Mouse (Mus musculus): ENCODE data around the gene Atp6ap2. TPM values are rescaled to one million over a fixed set of nuclear protein-coding genes. Genes with fewer than 3 reads are reported as not detected.
A peak's percentile ranks its signal among the peaks of the same experiment; 100 is the strongest.

Gene Atp6ap2
- polyA plus RNA-seq (2012; rRNA removed): 30.8 and 41.4 TPM in 2 replicates

DNA sequence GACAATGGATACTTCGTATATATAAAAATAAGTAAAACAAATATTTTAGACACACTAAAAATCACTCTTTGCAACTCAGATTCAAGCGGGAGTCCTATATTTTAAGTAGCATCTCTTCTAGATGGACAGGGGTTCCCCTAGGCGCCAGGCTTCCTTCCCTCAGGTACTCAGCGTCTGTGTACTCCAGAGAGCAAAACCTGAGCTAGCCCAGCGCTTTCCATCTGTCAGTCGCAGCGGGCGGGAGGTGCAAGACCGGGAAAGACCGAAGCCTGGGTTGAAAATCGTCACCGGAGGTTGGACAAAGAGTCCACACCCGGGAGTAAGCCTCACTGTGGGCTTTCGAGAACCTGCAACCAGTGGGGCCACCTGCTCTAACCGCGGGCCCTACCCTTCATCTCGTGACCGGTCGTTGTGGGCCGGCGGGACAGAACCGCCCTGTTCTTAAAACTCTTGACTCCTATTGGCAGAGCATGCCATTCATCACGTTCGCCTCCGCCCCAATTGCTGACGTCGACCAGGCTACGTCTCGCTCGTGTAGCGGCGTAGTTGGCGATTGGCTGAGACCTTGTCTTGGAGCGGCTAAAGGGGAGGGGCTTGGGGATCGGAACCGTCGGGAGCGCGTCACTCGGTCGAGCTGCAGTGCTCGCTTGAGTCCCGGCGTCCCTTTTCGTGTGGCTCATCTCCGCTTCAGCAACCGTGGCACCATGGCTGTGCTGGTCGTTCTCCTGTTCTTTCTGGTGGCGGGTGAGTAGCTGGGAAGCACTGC, at the start of gene Atp6ap2:
Gene Atp6ap2 (plus strand): TSS at position 610 of the 766 bp plus-strand sequence.
- peak; percentile 97 for DNase-seq
- 1% methylated on average over 49 of the region's 49 CpGs for WGBS
- H3K36me3 ChIP-seq (ENCODE audit: control insufficient read depth, insufficient read depth, low read length): no peaks in the 10 kb centered on the region
- no peak for TF ChIP-seq POLR2A (IDR thresholded peaks at IDR 0.05; ENCODE audit: low read depth, low read length)
- TF ChIP-seq CTCF (conservative IDR thresholded peaks at IDR 0.05; ENCODE audit: insufficient read depth, insufficient read length, low read depth, low read length): no peak
- H3K4me3 ChIP-seq (ENCODE audit: insufficient read depth, low read depth, low read length): peak within 1 kb of the TSS; percentile 86
- no peaks in the 10 kb centered on the region for H3K27me3 ChIP-seq (replicated peaks; ENCODE audit: control insufficient read depth, insufficient read depth, low read length)
- H3K4me1 ChIP-seq (ENCODE audit: control insufficient read depth, insufficient read depth, low read length): peaks cover 8% of the 10 kb centered on the region; the same call in 1 of the 2 replicates
- H3K27ac ChIP-seq (ENCODE audit: insufficient read depth, low read depth, low read length): peak within 1 kb of the TSS; percentile 66; the same call in 1 of the 2 replicates

- Histone ChIP-seq H3K4me1 (ENCODE audit: control insufficient read depth, insufficient read depth, low read length) (no peaks in the 10 kb centered on the region), H3K4me3 (ENCODE audit: insufficient read depth, low read depth, low read length) (no peak overlapping the region), H3K36me3 (ENCODE audit: control insufficient read depth, insufficient read depth, low read length) (no peaks in the 10 kb centered on the region), H3K27me3 (replicated peaks; ENCODE audit: control insufficient read depth, insufficient read depth, low read length) (no peaks in the 10 kb centered on the region), H3K27ac (ENCODE audit: insufficient read depth, low read depth, low read length) (no peak overlapping the region)
- WGBS: 79% methylated on average over 1 of the region's 1 CpGs
- TF ChIP-seq CTCF (conservative IDR thresholded peaks at IDR 0.05; ENCODE audit: insufficient read depth, insufficient read length, low read depth, low read length): no peak
- no peak for DNase-seq
These were observed 43.2 kb upstream of the Atp6ap2 start for GRCm38 (mm10) chrX:12544417-12544816.

GRCm38 (mm10) chrX:12557086-12557485, 30.5 kb upstream of the Atp6ap2 start:
- no peak for DNase-seq
- no peak overlapping the region for H3K27ac ChIP-seq (ENCODE audit: insufficient read depth, low read depth, low read length)
- H3K4me3 ChIP-seq (ENCODE audit: insufficient read depth, low read depth, low read length): no peak overlapping the region
- H3K27me3 ChIP-seq (replicated peaks; ENCODE audit: control insufficient read depth, insufficient read depth, low read length): no peaks in the 10 kb centered on the region
- H3K4me1 ChIP-seq (ENCODE audit: control insufficient read depth, insufficient read depth, low read length): no peaks in the 10 kb centered on the region
- WGBS: 71% methylated on average over 7 of the region's 7 CpGs
- TF ChIP-seq POLR2A (IDR thresholded peaks at IDR 0.05; ENCODE audit: low read depth, low read length) (no peak), CTCF (conservative IDR thresholded peaks at IDR 0.05; ENCODE audit: insufficient read depth, insufficient read length, low read depth, low read length) (no peak)
- H3K36me3 ChIP-seq (ENCODE audit: control insufficient read depth, insufficient read depth, low read length): no peaks in the 10 kb centered on the region

- WGBS: 47% methylated on average over 1 of the region's 1 CpGs
- peaks cover 3% of the 10 kb centered on the region; the same call in 1 of the 2 replicates for H3K4me1 ChIP-seq (ENCODE audit: control insufficient read depth, insufficient read depth, low read length)
These were observed 16.2 kb upstream of the Atp6ap2 start for GRCm38 (mm10) chrX:12571407-12571806.

GRCm38 (mm10) chrX:12577936-12578335, 9.7 kb upstream of the Atp6ap2 start:
- no peaks in the 10 kb centered on the region for H3K27me3 ChIP-seq (replicated peaks; ENCODE audit: control insufficient read depth, insufficient read depth, low read length)
- H3K4me3 ChIP-seq (ENCODE audit: insufficient read depth, low read depth, low read length): no peak overlapping the region
- H3K4me1 ChIP-seq (ENCODE audit: control insufficient read depth, insufficient read depth, low read length): no peaks in the 10 kb centered on the region
- 80% methylated on average over 3 of the region's 3 CpGs for WGBS
- no peak for DNase-seq
- no peaks in the 10 kb centered on the region for H3K36me3 ChIP-seq (ENCODE audit: control insufficient read depth, insufficient read depth, low read length)
- TF ChIP-seq POLR2A (IDR thresholded peaks at IDR 0.05; ENCODE audit: low read depth, low read length): no peak
- TF ChIP-seq CTCF (conservative IDR thresholded peaks at IDR 0.05; ENCODE audit: insufficient read depth, insufficient read length, low read depth, low read length): no peak
- H3K27ac ChIP-seq (ENCODE audit: insufficient read depth, low read depth, low read length): no peak overlapping the region

More at GRCm38 (mm10) chrX:12571407-12571806, 16.2 kb upstream of the Atp6ap2 start:
- H3K4me3 ChIP-seq (ENCODE audit: insufficient read depth, low read depth, low read length): no peak overlapping the region
- no peak overlapping the region for H3K27ac ChIP-seq (ENCODE audit: insufficient read depth, low read depth, low read length)
- no peak for DNase-seq
- no peak for TF ChIP-seq POLR2A (IDR thresholded peaks at IDR 0.05; ENCODE audit: low read depth, low read length)
- TF ChIP-seq CTCF (conservative IDR thresholded peaks at IDR 0.05; ENCODE audit: insufficient read depth, insufficient read length, low read depth, low read length): no peak
- H3K27me3 ChIP-seq (replicated peaks; ENCODE audit: control insufficient read depth, insufficient read depth, low read length): no peaks in the 10 kb centered on the region
- no peaks in the 10 kb centered on the region for H3K36me3 ChIP-seq (ENCODE audit: control insufficient read depth, insufficient read depth, low read length)

DNA sequence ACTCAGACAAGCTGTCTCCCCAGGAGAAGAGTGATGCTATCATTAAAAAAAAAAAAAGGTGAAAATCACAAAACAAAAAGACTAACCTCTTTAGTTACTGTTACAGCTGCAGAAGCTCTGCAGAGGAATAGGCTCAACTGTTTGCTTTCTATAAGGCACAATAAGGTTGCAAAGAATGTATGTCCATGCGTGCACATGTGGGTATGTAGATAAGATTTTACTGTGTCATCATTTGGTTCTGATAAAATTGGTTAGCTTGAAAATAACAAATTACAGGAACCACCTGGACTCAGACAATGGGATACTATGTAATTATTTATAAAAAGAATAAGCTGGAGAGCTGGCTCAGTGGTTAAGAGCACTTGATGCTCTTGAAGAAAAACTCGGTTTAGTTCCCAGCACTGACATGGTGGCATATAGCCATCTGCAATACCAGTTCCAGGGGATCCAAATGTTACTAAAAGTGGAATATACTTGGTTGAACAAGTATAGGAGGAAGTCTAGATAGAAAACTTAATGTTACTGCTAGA, 9.2 kb upstream of the Atp6ap2 start:
- Histone ChIP-seq H3K36me3 (ENCODE audit: control insufficient read depth, insufficient read depth, low read length) (no peaks in the 10 kb centered on the region), H3K4me3 (ENCODE audit: insufficient read depth, low read depth, low read length) (no peak overlapping the region), H3K4me1 (ENCODE audit: control insufficient read depth, insufficient read depth, low read length) (no peaks in the 10 kb centered on the region), H3K27ac (ENCODE audit: insufficient read depth, low read depth, low read length) (no peak overlapping the region), H3K27me3 (replicated peaks; ENCODE audit: control insufficient read depth, insufficient read depth, low read length) (no peaks in the 10 kb centered on the region)
- TF ChIP-seq CTCF (conservative IDR thresholded peaks at IDR 0.05; ENCODE audit: insufficient read depth, insufficient read length, low read depth, low read length): no peak
- no peak for TF ChIP-seq POLR2A (IDR thresholded peaks at IDR 0.05; ENCODE audit: low read depth, low read length)
- 88% methylated on average over 2 of the region's 2 CpGs for WGBS
- DNase-seq: no peak

DNA sequence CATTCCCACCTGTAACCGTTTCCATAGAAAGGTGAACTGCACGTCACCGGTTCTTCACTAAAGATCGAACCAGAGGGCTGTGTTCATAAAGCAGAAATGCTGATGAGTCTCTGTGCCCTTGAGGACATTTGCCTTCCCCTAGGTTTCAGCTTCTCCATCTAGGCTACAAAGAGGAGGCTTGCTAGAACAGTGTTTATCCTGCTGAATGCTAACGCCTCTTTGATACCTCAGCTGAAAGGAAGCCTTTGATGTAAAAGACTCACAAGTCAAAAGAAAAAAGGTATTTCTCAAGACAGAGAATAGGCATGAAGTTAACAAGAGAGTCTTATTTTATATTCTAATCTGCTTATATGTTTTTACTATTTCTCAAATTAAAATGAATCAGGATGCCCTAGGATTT, 4.3 kb upstream of the Atp6ap2 start:
- 83% methylated on average over 5 of the region's 5 CpGs for WGBS
- no peak for TF ChIP-seq CTCF (conservative IDR thresholded peaks at IDR 0.05; ENCODE audit: insufficient read depth, insufficient read length, low read depth, low read length)
- TF ChIP-seq POLR2A (IDR thresholded peaks at IDR 0.05; ENCODE audit: low read depth, low read length): no peak
- DNase-seq: no peak

More for the DNA sequence above, 4.3 kb upstream of the Atp6ap2 start:
- no peaks in the 10 kb centered on the region for H3K27me3 ChIP-seq (replicated peaks; ENCODE audit: control insufficient read depth, insufficient read depth, low read length)
- no peaks in the 10 kb centered on the region for H3K36me3 ChIP-seq (ENCODE audit: control insufficient read depth, insufficient read depth, low read length)
- no peaks in the 10 kb centered on the region for H3K4me1 ChIP-seq (ENCODE audit: control insufficient read depth, insufficient read depth, low read length)
- H3K4me3 ChIP-seq (ENCODE audit: insufficient read depth, low read depth, low read length): no peak overlapping the region
- H3K27ac ChIP-seq (ENCODE audit: insufficient read depth, low read depth, low read length): no peak overlapping the region
